Mouse (Mus musculus) cerebellum, adult 2 months (tissue): Measurements from ENCODE around the gene Igfbp6.

ENCODE experiments used
- CTCF ChIP-seq: fragments of 200-500 bp; IDR thresholded peaks from 2 replicates; pipeline ENCODE4 v1.5.1; 2011; ENCODE audit warnings: low read depth, mild to moderate bottlenecking, control low read depth, low read length, moderate library complexity, borderline replicate concordance; ENCODE audit not compliant: insufficient read depth
- POLR2A ChIP-seq: fragments of 200-500 bp; IDR thresholded peaks from 2 replicates; pipeline ENCODE4 v1.6.1; 2011; ENCODE audit warnings: low read length, control low read depth, borderline replicate concordance; ENCODE audit not compliant: insufficient read depth

DNA sequence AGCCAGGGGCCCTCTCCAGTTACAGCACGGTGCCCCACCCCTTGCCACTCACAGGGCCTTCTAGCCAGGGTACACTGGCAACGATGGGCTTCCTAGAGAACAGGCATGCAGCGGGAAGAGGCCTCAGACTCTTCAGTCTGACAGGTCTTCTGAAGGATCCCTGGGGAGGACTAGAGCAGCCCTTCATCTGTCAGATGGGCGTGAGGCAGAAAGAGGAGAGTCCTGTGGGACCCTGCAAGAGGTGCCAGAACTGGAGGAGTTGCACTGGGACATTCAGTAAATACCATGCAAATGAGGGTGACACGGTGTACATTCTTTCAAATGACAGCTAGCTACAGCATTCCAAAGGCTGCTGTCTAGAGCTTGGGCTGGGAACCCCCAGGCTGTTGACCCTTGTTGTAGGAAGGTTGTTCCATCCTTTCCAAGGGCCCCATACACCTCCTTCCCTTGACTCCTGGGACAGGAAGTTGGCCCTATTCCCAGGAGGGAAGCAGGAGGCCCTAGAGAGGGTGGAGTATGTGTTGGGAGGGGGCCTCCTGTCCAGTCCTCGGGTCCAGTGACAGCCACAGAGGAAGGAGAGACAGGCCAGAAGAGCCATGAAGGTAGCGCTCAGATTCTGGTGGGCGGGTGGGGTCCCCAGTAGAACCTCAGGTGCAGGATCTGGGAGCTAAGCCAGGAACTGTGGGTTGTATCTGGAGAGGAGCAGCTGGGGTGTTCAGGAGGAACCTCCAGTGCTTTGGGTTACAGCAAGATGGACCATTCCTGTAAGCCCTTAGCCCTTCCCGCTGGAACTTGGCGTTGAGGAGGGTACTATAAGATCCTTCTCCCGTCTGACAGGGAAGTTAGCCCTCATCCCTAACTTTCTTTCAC, 42.3 kb upstream of the Igfbp6 start:
- no peak for TF ChIP-seq POLR2A
- no peak for TF ChIP-seq CTCF
